Mouse (Mus musculus): ENCODE results near the gene Nek11.

DNA sequence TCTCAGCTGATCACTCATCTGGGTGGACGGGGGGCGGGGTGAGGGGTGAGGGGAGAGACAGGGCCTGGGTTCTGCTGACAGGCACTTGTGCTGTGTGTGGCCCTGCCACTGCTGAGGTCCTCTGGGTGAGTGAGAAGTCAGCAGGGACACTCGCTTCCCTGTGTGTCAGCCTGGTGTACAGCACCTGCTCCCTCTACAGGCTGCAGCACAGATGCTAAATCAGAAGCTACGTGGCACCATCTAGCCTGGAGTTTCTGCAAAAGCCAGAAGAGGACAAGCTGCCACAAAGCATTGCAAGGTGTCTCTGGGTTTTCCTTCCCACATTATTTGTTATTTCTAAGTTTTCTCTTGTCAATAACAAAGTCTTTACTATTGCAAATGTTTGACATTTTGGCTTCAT is 180.9 kb downstream of the Nek11 start:
- no peak for TF ChIP-seq POLR2A (IDR thresholded peaks at IDR 0.05; ENCODE audit: insufficient read depth, low read depth, low read length)
- TF ChIP-seq EP300 (IDR thresholded peaks at IDR 0.05; ENCODE audit: insufficient read depth, low read depth, low read length) = no peak
- TF ChIP-seq CTCF (IDR thresholded peaks at IDR 0.05) = no peak

Data from heart, adult 2 months (tissue).